Mouse (Mus musculus) kidney, postnatal 0 days (tissue): ENCODE data around the gene Rbck1. TPM values are rescaled to one million over a fixed set of nuclear protein-coding genes. Genes with fewer than 3 reads are reported as not detected.
A peak's percentile ranks its signal among the peaks of the same experiment; 100 is the strongest.
"Not testable (repeated sequence)": the region's sequence is repeated elsewhere in the genome, so short reads cannot be mapped to it uniquely, and the experiment has no call there.

ENCODE experiments used
- ATAC-seq: fragments of 200-750 bp; cut with Nextera tagmentation; replicated peaks from 2 replicates; pipeline ENCODE4 v1.8.0; 2017; ENCODE audit warnings: low read depth, moderate number of reproducible peaks, moderate TSS enrichment, moderate library complexity; ENCODE audit not compliant: low FRiP score
- DNase-seq: peaks from one replicate; pipeline ENCODE4 v3.0.0-alpha.2; 2016; ENCODE audit warnings: low spot score
- H3K27ac ChIP-seq: fragments of 300-500 bp; sonication (generic); 2 replicates; pipeline ENCODE4 v1.5.1; 2014; ENCODE audit warnings: mild to moderate bottlenecking
- H3K27me3 ChIP-seq: fragments of 300-500 bp; sonication (generic); 2 replicates; pipeline ENCODE4 v1.6.1; 2014; ENCODE audit warnings: low read length, mixed read lengths; ENCODE audit not compliant: insufficient read depth
- H3K36me3 ChIP-seq: fragments of 300-500 bp; sonication (generic); 2 replicates; pipeline ENCODE4 v1.6.1; 2014; ENCODE audit warnings: low read length, mixed read lengths; ENCODE audit not compliant: insufficient read depth
- H3K4me1 ChIP-seq: fragments of 300-500 bp; sonication (generic); replicated peaks from 2 replicates; pipeline ENCODE4 v1.6.1; 2014; ENCODE audit warnings: antibody characterized with exemption, low read length, mixed read lengths; ENCODE audit not compliant: insufficient read depth
- H3K4me2 ChIP-seq: fragments of 300-500 bp; sonication (generic); 2 replicates; pipeline ENCODE4 v1.6.1; 2014; ENCODE audit warnings: mild to moderate bottlenecking, low read length, moderate library complexity, mixed read lengths
- H3K4me3 ChIP-seq: fragments of 300-500 bp; sonication (generic); replicated peaks from 2 replicates; pipeline ENCODE4 v1.5.1; 2014; ENCODE audit warnings: low read depth, low read length
- H3K9ac ChIP-seq: fragments of 300-500 bp; sonication (generic); 2 replicates; pipeline ENCODE4 v1.6.1; 2014; ENCODE audit warnings: low read depth, low read length
- H3K9me3 ChIP-seq: fragments of 300-500 bp; sonication (generic); replicated peaks from 2 replicates; pipeline ENCODE4 v1.6.1; 2016; ENCODE audit warnings: low read length, inconsistent platforms, mixed read lengths
- CTCF ChIP-seq: IDR thresholded peaks from 2 replicates; pipeline ENCODE4 v1.5.1; 2016; ENCODE audit warnings: antibody characterized with exemption, low read depth, mild to moderate bottlenecking, moderate library complexity
- WGBS: fragments of 180-500 bp; shearing (Covaris S2); extraction: QIAGEN DNeasy Blood & Tissue Kit; methylation state at CpG from one replicate; pipeline ENCODE4 v1.1.7; 2014; 5-methylcytosine and 5-hydroxymethylcytosine counted together
- polyA plus RNA-seq: library from polyadenylated mRNA; unstranded; fragments of >200 nt; fragmentation: Nextera tagmentation; extraction: Ambion mirVana; gene quantifications from 2 replicates; pipeline ENCODE4 v1.2.1, GENCODE M21; 2015

The Rbck1 gene
- polyA plus RNA-seq, 1 experiment from 2014 or later: 67.6 TPM

DNA sequence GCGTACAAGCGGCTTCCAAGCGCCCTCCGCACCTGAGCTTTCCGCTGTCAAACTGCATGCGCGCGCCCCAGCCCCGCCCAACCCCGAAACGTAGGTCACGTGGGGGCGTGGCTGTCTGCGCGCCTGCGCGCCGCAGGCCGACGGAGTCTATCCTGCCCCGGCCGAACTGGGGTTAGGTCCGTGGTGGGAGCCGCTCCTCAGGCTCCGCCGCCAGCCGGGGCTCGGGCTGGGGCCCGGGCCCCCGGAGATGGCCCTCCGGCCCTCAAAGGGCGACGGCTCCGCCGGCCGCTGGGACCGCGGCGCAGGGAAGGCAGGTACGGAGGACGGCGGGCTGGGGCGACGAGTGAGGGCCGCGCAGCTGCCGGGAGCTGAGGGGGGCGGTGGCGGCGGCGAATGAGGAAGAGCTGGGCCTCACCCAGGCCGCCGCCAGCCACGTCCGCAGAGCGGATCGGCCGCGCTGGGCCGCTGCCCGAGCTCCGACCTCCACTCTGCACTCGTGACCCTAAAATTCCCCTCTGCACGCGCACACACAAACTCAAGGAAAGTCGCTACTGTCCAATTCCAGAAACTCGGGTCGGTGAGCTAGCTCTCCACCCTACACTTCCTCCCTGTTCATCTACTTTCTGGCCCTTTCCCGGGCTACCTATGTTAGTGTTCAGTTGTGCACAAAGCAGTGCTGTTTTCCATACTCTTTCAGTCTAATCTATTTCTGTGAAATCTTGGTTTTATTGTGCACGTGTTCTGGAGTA, 38.6 kb downstream of the Rbck1 start, which contains the start of gene Tbc1d20:
Gene Tbc1d20 (plus strand): TSS at position 102 of the 749 bp plus-strand sequence.
- H3K27me3 ChIP-seq: no peaks in the 10 kb centered on the region
- H3K9ac ChIP-seq: peak within 1 kb of the TSS; percentile 76
- H3K4me3 ChIP-seq: peak within 1 kb of the TSS; percentile 76
- under 1% methylated on average over 63 of the region's 70 CpGs for WGBS
- no peaks in the 10 kb centered on the region for H3K9me3 ChIP-seq
- DNase-seq: peak; percentile 92
- TF ChIP-seq CTCF: no peak
- H3K27ac ChIP-seq: peak within 1 kb of the TSS; percentile 82
- peak; percentile 97 for ATAC-seq
- H3K4me1 ChIP-seq: 0 out of 2 replicates have a peak, but pooled peaks cover 6% of the 10 kb centered on the region
- no peaks in the 10 kb centered on the region for H3K36me3 ChIP-seq
- peak within 1 kb of the TSS; percentile 61 for H3K4me2 ChIP-seq

DNA sequence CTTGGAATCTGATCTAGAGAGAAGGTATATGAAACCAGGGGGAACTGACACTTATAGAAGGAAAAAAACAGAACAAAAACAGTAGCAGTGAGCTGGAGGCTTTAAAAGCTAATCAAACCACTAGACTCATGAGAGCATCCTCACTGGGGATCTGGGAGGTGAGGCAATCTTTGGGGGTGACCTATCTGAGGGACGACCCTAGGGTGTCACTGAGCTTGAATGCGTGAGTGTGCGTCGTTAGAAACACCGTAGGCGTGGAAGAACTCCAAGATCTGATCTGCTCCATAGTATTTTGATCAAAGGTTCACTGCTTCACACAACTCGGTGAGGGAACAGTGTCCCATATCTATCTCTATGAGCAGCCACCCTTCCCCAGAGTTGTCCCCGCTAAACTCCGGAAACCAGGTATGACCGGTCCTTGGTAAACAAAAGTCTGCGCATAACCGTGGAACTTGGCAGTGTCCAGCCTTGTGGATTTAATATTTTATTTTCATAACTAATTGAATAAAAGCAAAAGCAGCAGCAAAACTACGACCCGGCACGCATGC, 39.2 kb downstream of the Rbck1 start:
- no peaks in the 10 kb centered on the region for H3K27me3 ChIP-seq
- peak overlapping the region; percentile 76 for H3K9ac ChIP-seq
- under 1% methylated on average over 15 of the region's 15 CpGs for WGBS
- H3K9me3 ChIP-seq: no peaks in the 10 kb centered on the region
- peak overlapping the region; percentile 82; the same call in 1 of the 2 replicates for H3K27ac ChIP-seq
- peak; percentile 8 for DNase-seq
- peak overlapping the region; percentile 76 for H3K4me3 ChIP-seq
- peak; percentile 54 for ATAC-seq
- H3K4me1 ChIP-seq: 0 out of 2 replicates have a peak, but pooled peaks cover 6% of the 10 kb centered on the region
- TF ChIP-seq CTCF: no peak
- H3K36me3 ChIP-seq: no peaks in the 10 kb centered on the region
- peak overlapping the region; percentile 61 for H3K4me2 ChIP-seq

GRCm38 (mm10) chr2:152292475-152292874, 40.0 kb downstream of the Rbck1 start:
- no peak for ATAC-seq
- H3K4me1 ChIP-seq: 0 out of 2 replicates have a peak, but pooled peaks cover 6% of the 10 kb centered on the region
- WGBS: 66% methylated on average over 2 of the region's 2 CpGs
- no peak for TF ChIP-seq CTCF
- H3K4me2 ChIP-seq: no peak overlapping the region
- DNase-seq: no peak
- H3K9me3 ChIP-seq: no peaks in the 10 kb centered on the region
- no peak overlapping the region for H3K27ac ChIP-seq
- no peaks in the 10 kb centered on the region for H3K27me3 ChIP-seq
- H3K36me3 ChIP-seq: no peaks in the 10 kb centered on the region
- no peak overlapping the region for H3K4me3 ChIP-seq
- no peak overlapping the region for H3K9ac ChIP-seq

DNA sequence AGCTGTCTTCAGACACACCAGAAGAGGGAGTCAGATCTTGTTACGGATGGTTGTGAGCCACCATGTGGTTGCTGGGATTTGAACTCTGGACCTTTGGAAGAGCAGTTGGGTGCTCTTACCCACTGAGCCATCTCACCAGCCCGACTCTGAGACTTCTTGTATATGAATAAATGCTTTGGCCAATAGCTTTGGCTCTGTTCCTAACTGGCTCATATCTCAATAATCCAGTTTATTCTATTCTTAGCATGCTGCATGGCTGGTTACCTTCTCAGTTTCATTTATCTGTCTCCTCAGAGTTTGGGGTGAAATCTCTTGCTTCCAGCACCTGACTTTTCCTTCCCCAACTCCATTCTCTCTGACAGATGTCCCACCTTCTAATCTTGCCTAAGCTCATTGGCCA, 42.8 kb downstream of the Rbck1 start:
- not testable (repeated sequence) for DNase-seq, H3K4me2 ChIP-seq, H3K4me3 ChIP-seq, ATAC-seq, H3K27ac ChIP-seq, H3K27me3 ChIP-seq, H3K9me3 ChIP-seq, H3K9ac ChIP-seq, H3K4me1 ChIP-seq
- peaks cover 12% of the 10 kb centered on the region; the same call in 1 of the 2 replicates for H3K36me3 ChIP-seq
- 83% methylated on average over 1 of the region's 2 CpGs for WGBS

GRCm38 (mm10) chr2:152288046-152288445, 44.4 kb downstream of the Rbck1 start:
- Histone ChIP-seq H3K27ac (no peak overlapping the region), H3K9ac (no peak overlapping the region), H3K27me3 (no peaks in the 10 kb centered on the region), H3K4me3 (no peak overlapping the region), H3K4me2 (no peak overlapping the region), H3K36me3 (peaks cover 22% of the 10 kb centered on the region; the same call in 1 of the 2 replicates), H3K4me1 (no peaks in the 10 kb centered on the region), H3K9me3 (no peaks in the 10 kb centered on the region)
- no peak for TF ChIP-seq CTCF
- ATAC-seq (no peak), DNase-seq (no peak)
- 75% methylated on average over 8 of the region's 8 CpGs for WGBS

DNA sequence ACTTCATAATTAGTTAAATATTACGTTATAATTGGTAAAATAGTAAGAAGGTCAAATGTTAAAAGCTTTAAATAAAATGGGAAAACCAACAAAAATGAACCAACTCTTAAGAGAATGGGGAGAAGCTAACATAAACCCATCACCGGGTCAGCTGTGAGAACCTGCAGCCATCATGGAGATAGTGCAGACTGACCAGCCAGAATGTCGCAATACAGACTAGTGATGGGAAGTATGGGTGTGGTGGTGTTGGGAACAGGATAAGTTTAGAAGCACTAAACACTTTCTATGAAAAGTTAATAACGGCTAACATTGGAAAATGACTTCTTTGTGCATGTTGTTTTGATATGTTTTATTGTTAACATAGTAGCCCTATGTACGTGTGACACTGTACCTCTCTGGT, 44.9 kb downstream of the Rbck1 start:
- Histone ChIP-seq H3K9ac (no peak overlapping the region), H3K4me1 (no peaks in the 10 kb centered on the region), H3K4me2 (no peak overlapping the region), H3K36me3 (peaks cover 27% of the 10 kb centered on the region; the same call in 1 of the 2 replicates), H3K9me3 (no peaks in the 10 kb centered on the region), H3K27me3 (no peaks in the 10 kb centered on the region), H3K27ac (no peak overlapping the region), H3K4me3 (no peak overlapping the region)
- WGBS: 89% methylated on average over 5 of the region's 5 CpGs
- DNase-seq (no peak), ATAC-seq (no peak)
- TF ChIP-seq CTCF: no peak
